In genomic region chr7:45002440-45002839, GRCm38 (mm10) we compare ENCODE assay signal across 23 mouse cellular contexts. TPM values are rescaled to one million over a fixed set of nuclear protein-coding genes. Genes with fewer than 3 reads are reported as not detected.
DNase-seq lines count a peak whose midpoint lies in the region; ATAC-seq lines count a peak whose summit lies in the region.
"Had no signal": no experiment of that assay in that cellular context is flagged by ENCODE, and none has a peak within 500 bp of the region (broad histone marks: within the 10 kb centered on the region; RNA-seq: fewer than 3 reads in every experiment).

No protein-coding gene starts in this region.

- peak overlapping the region; percentile 24; the same call in 1 of the 2 replicates for H3K9ac ChIP-seq in heart, embryonic 13.5 days
- no peak overlapping the region for H3K9ac ChIP-seq in forebrain, embryonic 12.5 days
- H3K9ac ChIP-seq: heart, embryonic 15.5 days; limb, embryonic 15.5 days; liver, embryonic 15.5 days had no signal

- no peaks in the 10 kb centered on the region for H3K9me3 ChIP-seq in heart, embryonic 13.5 days
- no peaks in the 10 kb centered on the region for H3K9me3 ChIP-seq in heart, embryonic 10.5 days
- H3K9me3 ChIP-seq in forebrain, embryonic 12.5 days = no peaks in the 10 kb centered on the region
- H3K9me3 ChIP-seq: heart, embryonic 15.5 days; limb, embryonic 15.5 days; liver, embryonic 15.5 days had no signal

- WGBS in heart, embryonic 13.5 days = 72% methylated on average over 7 of the region's 7 CpGs
- 84% methylated on average over 7 of the region's 7 CpGs for WGBS in heart, embryonic 10.5 days
- 89% methylated on average over 7 of the region's 7 CpGs for WGBS in forebrain, embryonic 12.5 days

- peaks cover 48% of the 10 kb centered on the region for H3K4me1 ChIP-seq in heart, embryonic 13.5 days
- H3K4me1 ChIP-seq in heart, embryonic 10.5 days = peaks cover 42% of the 10 kb centered on the region
- H3K4me1 ChIP-seq in forebrain, embryonic 12.5 days = peaks cover 19% of the 10 kb centered on the region

- ATAC-seq in heart, embryonic 13.5 days (ENCODE audit: extremely low read depth, insufficient number of reproducible peaks, low FRiP score, low TSS enrichment) = no peak
- ATAC-seq in forebrain, embryonic 12.5 days (ENCODE audit: low FRiP score) = no peak
- ATAC-seq: activated CD4-positive, CD25-positive, alpha-beta regulatory T cell, adult 4 months; forebrain, embryonic 14.5 days; hindbrain, postnatal 0 days; intestine, postnatal 0 days had no signal

- no peak overlapping the region for H3K4me3 ChIP-seq in heart, embryonic 13.5 days
- no peak overlapping the region for H3K4me3 ChIP-seq in heart, embryonic 10.5 days
- no peak overlapping the region for H3K4me3 ChIP-seq in forebrain, embryonic 12.5 days (replicated peaks)
- H3K4me3 ChIP-seq: erythroblast, embryonic 14.5 days; heart, embryonic 15.5 days; limb, embryonic 15.5 days; liver, embryonic 15.5 days had no signal

- H3K27ac ChIP-seq in heart, embryonic 13.5 days (replicated peaks) = no peak overlapping the region
- no peak overlapping the region for H3K27ac ChIP-seq in heart, embryonic 10.5 days
- no peak overlapping the region for H3K27ac ChIP-seq in forebrain, embryonic 12.5 days
- H3K27ac ChIP-seq: heart, embryonic 15.5 days; hindbrain, postnatal 0 days; limb, embryonic 15.5 days; liver, embryonic 15.5 days; macrophage had no signal

- no peaks in the 10 kb centered on the region for H3K27me3 ChIP-seq in heart, embryonic 13.5 days (replicated peaks)
- no peaks in the 10 kb centered on the region for H3K27me3 ChIP-seq in heart, embryonic 10.5 days (ENCODE audit: insufficient read depth, poor library complexity, severe bottlenecking)
- no peaks in the 10 kb centered on the region for H3K27me3 ChIP-seq in forebrain, embryonic 12.5 days
- H3K27me3 ChIP-seq: heart, embryonic 15.5 days; limb, embryonic 15.5 days; liver, embryonic 15.5 days had no signal

- peak; percentile 54 for DNase-seq in adrenal gland, postnatal 10 days
- no peak for DNase-seq in adrenal gland, adult 8-10 months
- no peak for DNase-seq in heart, embryonic 10.5 days (ENCODE audit: low spot score)
- DNase-seq in 3T3-L1 (ENCODE audit: low read depth, low spot score) = peak; percentile 42
- peak; percentile 67 for DNase-seq in adrenal gland, postnatal 14 days
- no peak for DNase-seq in frontal cortex, adult 2 months (ENCODE audit: extremely low spot score in 1 of 2, low spot score in 1 of 2)
- DNase-seq: gastrocnemius, postnatal 14 days; heart, adult 18-20 months; heart, postnatal 4 days; layer of hippocampus, postnatal 36 days; midbrain, embryonic 14.5 days; thymus, postnatal 14 days had no signal

- H3K36me3 ChIP-seq in heart, embryonic 13.5 days = peaks cover 80% of the 10 kb centered on the region
- H3K36me3 ChIP-seq in heart, embryonic 10.5 days = peaks cover 79% of the 10 kb centered on the region
- peaks cover 81% of the 10 kb centered on the region for H3K36me3 ChIP-seq in forebrain, embryonic 12.5 days (replicated peaks)

- no peak overlapping the region for H3K4me2 ChIP-seq in heart, embryonic 13.5 days
- no peak overlapping the region for H3K4me2 ChIP-seq in forebrain, embryonic 12.5 days
- H3K4me2 ChIP-seq: heart, embryonic 15.5 days; limb, embryonic 15.5 days; liver, embryonic 15.5 days had no signal

RNA-seq across cellular contexts. Expression of gene Bcl2l12, which starts 3.9 kb away (rescaled TPM):
- total RNA-seq in adrenal gland, postnatal 10 days (2021) = 10 to 100 TPM; 15.8 to 16.2 TPM
- total RNA-seq in adrenal gland, adult 8-10 months (2022) = 10 to 100 TPM; 15.9 to 34.1 (median 22.1) TPM
- 36.0 and 36.3 TPM in 2 replicates for polyA plus RNA-seq in heart, embryonic 13.5 days (2015; fragmentation: Nextera tagmentation; extraction: Ambion mirVana)
- 44.9 and 57.9 TPM in 2 replicates for polyA plus RNA-seq in heart, embryonic 10.5 days (2016; fragmentation: Nextera tagmentation; extraction: Ambion mirVana)
- total RNA-seq in adrenal gland, postnatal 14 days (2021) = 16.1 and 16.6 TPM in 2 replicates
- polyA plus RNA-seq in frontal cortex, adult 2 months (2012; rRNA removed) = 5.4 and 5.9 TPM in 2 replicates
- 57.8 and 66.4 TPM in 2 replicates for polyA plus RNA-seq in forebrain, embryonic 12.5 days (2016; fragmentation: Nextera tagmentation; extraction: Ambion mirVana)

RNA-seq across cellular contexts. Expression of gene Irf3, which starts 5.0 kb away (rescaled TPM):
- total RNA-seq in adrenal gland, postnatal 10 days (2021) = 10 to 100 TPM; 80.3 to 89.6 TPM
- total RNA-seq in adrenal gland, adult 8-10 months (2022) = 100 to 1,000 TPM; 118 to 180 (median 144) TPM
- 63.6 and 68.1 TPM in 2 replicates for polyA plus RNA-seq in heart, embryonic 13.5 days (2015; fragmentation: Nextera tagmentation; extraction: Ambion mirVana)
- polyA plus RNA-seq in heart, embryonic 10.5 days (2016; fragmentation: Nextera tagmentation; extraction: Ambion mirVana) = 61.8 and 71.1 TPM in 2 replicates
- total RNA-seq in adrenal gland, postnatal 14 days (2021) = 95.1 and 108 TPM in 2 replicates
- 88.4 and 88.6 TPM in 2 replicates for polyA plus RNA-seq in frontal cortex, adult 2 months (2012; rRNA removed)
- 72.4 and 73.0 TPM in 2 replicates for polyA plus RNA-seq in forebrain, embryonic 12.5 days (2016; fragmentation: Nextera tagmentation; extraction: Ambion mirVana)

RNA-seq across cellular contexts. Expression of gene Scaf1, which starts 13.7 kb away (rescaled TPM):
- total RNA-seq in adrenal gland, postnatal 10 days (2021) = 10 to 100 TPM; 69.6 to 81.1 TPM
- 100 to 1,000 TPM in 2 of 4 experiments, 10 to 100 TPM in 2; 88.5 to 120 (median 101) TPM for total RNA-seq in adrenal gland, adult 8-10 months (2022)
- 27.0 and 27.1 TPM in 2 replicates for polyA plus RNA-seq in heart, embryonic 13.5 days (2015; fragmentation: Nextera tagmentation; extraction: Ambion mirVana)
- polyA plus RNA-seq in heart, embryonic 10.5 days (2016; fragmentation: Nextera tagmentation; extraction: Ambion mirVana) = 40.5 and 41.0 TPM in 2 replicates
- total RNA-seq in adrenal gland, postnatal 14 days (2021) = 76.3 and 77.2 TPM in 2 replicates
- 126 and 127 TPM in 2 replicates for polyA plus RNA-seq in frontal cortex, adult 2 months (2012; rRNA removed)
- polyA plus RNA-seq in forebrain, embryonic 12.5 days (2016; fragmentation: Nextera tagmentation; extraction: Ambion mirVana) = 47.4 and 52.0 TPM in 2 replicates

RNA-seq across cellular contexts. Expression of gene Rras, which starts 15.3 kb away (rescaled TPM):
- 10 to 100 TPM; 57.6 to 60.2 TPM for total RNA-seq in adrenal gland, postnatal 10 days (2021)
- 100 to 1,000 TPM in 3 of 4 experiments, 10 to 100 TPM in 1; 89.6 to 138 (median 129) TPM for total RNA-seq in adrenal gland, adult 8-10 months (2022)
- 71.6 and 82.6 TPM in 2 replicates for polyA plus RNA-seq in heart, embryonic 13.5 days (2015; fragmentation: Nextera tagmentation; extraction: Ambion mirVana)
- polyA plus RNA-seq in heart, embryonic 10.5 days (2016; fragmentation: Nextera tagmentation; extraction: Ambion mirVana) = 50.5 and 57.5 TPM in 2 replicates
- total RNA-seq in adrenal gland, postnatal 14 days (2021) = 60.3 and 63.4 TPM in 2 replicates
- polyA plus RNA-seq in frontal cortex, adult 2 months (2012; rRNA removed) = 27.6 and 32.5 TPM in 2 replicates
- 11.4 and 13.8 TPM in 2 replicates for polyA plus RNA-seq in forebrain, embryonic 12.5 days (2016; fragmentation: Nextera tagmentation; extraction: Ambion mirVana)

RNA-seq across cellular contexts. Expression of gene Prmt1, which starts 16.1 kb away (rescaled TPM):
- 100 to 1,000 TPM; 254 to 258 TPM for total RNA-seq in adrenal gland, postnatal 10 days (2021)
- total RNA-seq in adrenal gland, adult 8-10 months (2022) = 100 to 1,000 TPM; 221 to 296 (median 243) TPM
- polyA plus RNA-seq in heart, embryonic 13.5 days (2015; fragmentation: Nextera tagmentation; extraction: Ambion mirVana) = 438 and 486 TPM in 2 replicates
- polyA plus RNA-seq in heart, embryonic 10.5 days (2016; fragmentation: Nextera tagmentation; extraction: Ambion mirVana) = 563 and 740 TPM in 2 replicates
- total RNA-seq in adrenal gland, postnatal 14 days (2021) = 224 and 250 TPM in 2 replicates
- polyA plus RNA-seq in frontal cortex, adult 2 months (2012; rRNA removed) = 217 and 232 TPM in 2 replicates
- 585 and 631 TPM in 2 replicates for polyA plus RNA-seq in forebrain, embryonic 12.5 days (2016; fragmentation: Nextera tagmentation; extraction: Ambion mirVana)

Comparison
In these comparisons a context has a peak if more than half of its experiments do, and no peak if none do; other contexts are left out.
1. DNase-seq: peak in adrenal gland, postnatal 10 days (single experiment), 3T3-L1 (single experiment) and adrenal gland, postnatal 14 days (single experiment); none in adrenal gland, adult 8-10 months (single experiment), heart, embryonic 10.5 days (single experiment) and frontal cortex, adult 2 months (0 of 2).